Mouse (Mus musculus) 3T3-L1 (cell line): ENCODE measurements at regions not wholly inside any gene's neighbourhood (a gene's known extent, or its start where the extent isn't known, plus 50 kb on each side); places are given as distances from the start of the nearest gene placed in this dataset.

ENCODE experiments used
- DNase-seq: peaks from one replicate; pipeline ENCODE4 v3.0.0-alpha.2; 2015; ENCODE audit warnings: low read depth, low spot score

- DNase-seq = peak; percentile 46
These were observed 76.0 kb upstream of the Ano5 start for GRCm38 (mm10) chr7:51434865-51435264.

GRCm38 (mm10) chr7:51454989-51455692 is 55.7 kb upstream of the Ano5 start:
- DNase-seq = no peak

GRCm38 (mm10) chr7:51458757-51459156 is 52.1 kb upstream of the Ano5 start:
- peak; percentile 10 for DNase-seq
